Mouse (Mus musculus) liver, embryonic 16.5 days (tissue): Measurements from ENCODE around the gene Sympk. TPM values are rescaled to one million over a fixed set of nuclear protein-coding genes. Genes with fewer than 3 reads are reported as not detected.
"Not testable (repeated sequence)": the region's sequence is repeated elsewhere in the genome, so short reads cannot be mapped to it uniquely, and the experiment has no call there.

Source experiments
- ATAC-seq: fragments of 200-750 bp; cut with Nextera tagmentation; 2 replicates; pipeline ENCODE4 v1.8.0; 2017; ENCODE audit warnings: low read depth, mild to moderate bottlenecking, moderate number of reproducible peaks, moderate library complexity
- H3K27ac ChIP-seq: fragments of 300-500 bp; sonication (generic); 2 replicates; pipeline ENCODE4 v1.5.1; 2014; ENCODE audit warnings: mild to moderate bottlenecking, low read length
- H3K27me3 ChIP-seq: fragments of 300-500 bp; sonication (generic); 2 replicates; pipeline ENCODE4 v1.6.1; 2014; ENCODE audit warnings: low read depth, low read length, mixed read lengths; ENCODE audit not compliant: control insufficient read depth, insufficient read depth
- H3K36me3 ChIP-seq: fragments of 300-500 bp; sonication (generic); 2 replicates; pipeline ENCODE4 v1.6.1; 2014; ENCODE audit warnings: mild to moderate bottlenecking; ENCODE audit not compliant: control insufficient read depth, insufficient read depth
- H3K4me1 ChIP-seq: fragments of 300-500 bp; sonication (generic); 2 replicates; pipeline ENCODE4 v1.6.1; 2014; ENCODE audit warnings: low read depth, low read length, mixed read lengths; ENCODE audit not compliant: control insufficient read depth
- H3K4me2 ChIP-seq: fragments of 300-500 bp; sonication (generic); 2 replicates; pipeline ENCODE4 v1.6.1; 2014; ENCODE audit warnings: low read depth, low read length, mixed read lengths
- H3K4me3 ChIP-seq: fragments of 300-500 bp; sonication (generic); 2 replicates; pipeline ENCODE4 v1.5.1; 2014; ENCODE audit warnings: low read depth, mild to moderate bottlenecking, low read length
- H3K9ac ChIP-seq: fragments of 300-500 bp; sonication (generic); 2 replicates; pipeline ENCODE4 v1.6.1; 2014; ENCODE audit warnings: low read depth, low read length
- H3K9me3 ChIP-seq: fragments of 300-500 bp; sonication (generic); replicated peaks from 2 replicates; pipeline ENCODE4 v1.6.1; 2016; ENCODE audit warnings: low read length; ENCODE audit not compliant: control insufficient read depth
- WGBS: fragments of 180-500 bp; shearing (Covaris S2); extraction: QIAGEN DNeasy Blood & Tissue Kit; methylation state at CpG from one replicate; pipeline ENCODE4 v1.1.7; 2014; ENCODE audit not compliant: insufficient replicate concordance; 5-methylcytosine and 5-hydroxymethylcytosine counted together
- polyA plus RNA-seq: library from polyadenylated mRNA; unstranded; fragments of >200 nt; fragmentation: Nextera tagmentation; extraction: Ambion mirVana; gene quantifications from 2 replicates; pipeline ENCODE4 v1.2.1, GENCODE M21; 2015

The Sympk gene
- polyA plus RNA-seq, 1 experiment from 2014 or later: 13.8 TPM

DNA sequence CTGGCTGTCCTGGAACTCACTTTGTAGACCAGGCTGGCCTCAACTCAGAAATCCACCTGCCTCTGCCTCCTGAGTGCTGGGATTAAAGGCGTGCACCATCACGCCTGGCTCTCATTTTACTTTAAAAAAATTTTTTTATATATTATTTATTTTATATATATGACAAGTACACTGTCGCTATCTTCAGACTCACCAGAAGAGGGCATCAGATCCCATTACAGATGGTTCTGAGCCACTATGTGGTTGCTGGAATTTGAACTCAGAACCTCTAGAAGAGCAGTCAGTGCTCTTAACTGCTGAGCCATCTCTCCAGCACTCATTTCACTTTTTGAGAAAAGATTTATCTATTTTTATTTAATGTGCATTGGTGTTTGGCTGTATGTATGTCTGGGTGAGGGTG is 46.8 kb downstream of the Sympk start:
- ATAC-seq: not testable (repeated sequence)

DNA sequence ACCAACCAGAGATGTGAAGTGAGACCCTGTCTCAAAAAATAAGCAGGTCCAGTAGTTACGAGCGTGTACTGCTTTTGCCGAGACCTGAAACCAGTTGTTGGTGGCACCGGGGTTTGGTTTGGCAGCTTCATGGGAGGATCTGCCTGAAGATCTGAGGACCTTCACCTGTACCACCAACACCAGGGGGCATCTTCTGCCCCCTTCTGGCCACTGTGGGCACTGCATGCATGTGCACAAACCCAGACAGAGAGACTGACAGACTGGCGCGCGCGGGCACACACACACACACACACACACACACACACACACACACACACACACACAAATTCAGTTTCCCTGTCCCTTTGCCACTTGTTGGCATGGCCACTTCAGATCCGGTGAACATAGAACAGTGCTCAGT is 49.3 kb downstream of the Sympk start:
- peaks cover 20% of the 10 kb centered on the region for H3K4me1 ChIP-seq
- H3K4me3 ChIP-seq: no peak overlapping the region
- peaks cover 4% of the 10 kb centered on the region; the same call in 1 of the 2 replicates for H3K36me3 ChIP-seq
- no peaks in the 10 kb centered on the region for H3K9me3 ChIP-seq
- H3K9ac ChIP-seq: no peak overlapping the region
- no peak for ATAC-seq
- H3K27ac ChIP-seq: no peak overlapping the region
- 67% methylated on average over 9 of the region's 9 CpGs for WGBS
- peaks cover 10% of the 10 kb centered on the region for H3K27me3 ChIP-seq
- H3K4me2 ChIP-seq: no peak overlapping the region

More for the DNA sequence above, 46.8 kb downstream of the Sympk start:
- 30% methylated on average over 3 of the region's 3 CpGs for WGBS
- peaks cover 20% of the 10 kb centered on the region for H3K27me3 ChIP-seq
- H3K9ac ChIP-seq, H3K36me3 ChIP-seq, H3K4me3 ChIP-seq, H3K4me2 ChIP-seq, H3K4me1 ChIP-seq, H3K27ac ChIP-seq, H3K9me3 ChIP-seq: not testable (repeated sequence)

DNA sequence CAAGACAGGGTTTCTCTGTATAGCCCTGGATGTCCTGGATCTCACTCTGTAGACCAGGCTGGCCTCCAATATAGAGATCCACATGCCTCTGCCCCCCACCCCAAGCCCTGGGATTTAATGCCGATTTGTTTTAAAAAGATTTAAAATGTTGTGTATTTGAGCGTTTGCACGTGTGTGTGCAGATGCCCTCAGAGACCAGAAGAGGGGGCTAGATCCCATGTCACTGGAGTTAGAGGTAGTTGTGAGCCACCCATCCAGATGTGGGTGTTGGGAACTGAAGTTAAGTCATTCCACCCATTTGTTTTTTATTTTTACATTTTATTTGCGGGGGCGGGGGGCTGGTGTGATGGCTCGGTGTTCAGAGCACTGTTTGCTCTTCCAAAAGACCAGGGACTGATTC is 50.3 kb downstream of the Sympk start:
- H3K27me3 ChIP-seq: peaks cover 10% of the 10 kb centered on the region
- H3K4me2 ChIP-seq: no peak overlapping the region
- ATAC-seq: no peak
- peaks cover 20% of the 10 kb centered on the region for H3K4me1 ChIP-seq
- no peaks in the 10 kb centered on the region for H3K9me3 ChIP-seq
- H3K9ac ChIP-seq: no peak overlapping the region
- no peak overlapping the region for H3K4me3 ChIP-seq
- peaks cover 4% of the 10 kb centered on the region; the same call in 1 of the 2 replicates for H3K36me3 ChIP-seq
- H3K27ac ChIP-seq: no peak overlapping the region
- 86% methylated on average over 6 of the region's 6 CpGs for WGBS

DNA sequence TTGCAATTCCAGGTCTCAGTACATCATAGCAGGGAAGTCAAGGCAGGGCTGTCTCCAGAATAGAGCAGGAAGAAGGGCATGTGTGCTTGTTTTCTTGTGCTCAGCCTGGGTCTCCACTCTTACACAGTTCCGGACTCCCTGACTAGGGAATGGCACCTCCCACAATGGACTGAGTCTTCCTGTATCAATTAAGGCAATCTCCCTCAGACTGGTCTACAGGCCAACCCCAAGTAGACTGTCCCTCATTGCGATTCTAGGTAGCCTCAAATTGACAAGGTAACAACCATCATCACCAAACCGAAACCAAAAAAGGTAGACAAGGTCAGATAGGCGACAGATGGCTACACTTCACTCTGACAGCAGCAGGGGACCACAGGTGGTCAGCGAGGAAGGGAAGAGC is 51.1 kb downstream of the Sympk start:
- Histone ChIP-seq H3K4me2 (peak overlapping the region; percentile 87), H3K27me3 (peaks cover 12% of the 10 kb centered on the region), H3K4me1 (peaks cover 20% of the 10 kb centered on the region), H3K9me3 (no peaks in the 10 kb centered on the region), H3K27ac (0 out of 2 replicates have a peak overlapping the region, but pooled peaks have one; percentile 13), H3K9ac (peak overlapping the region; percentile 87), H3K36me3 (peaks cover 8% of the 10 kb centered on the region), H3K4me3 (peak overlapping the region; percentile 80)
- WGBS: 51% methylated on average over 5 of the region's 5 CpGs
- no peak for ATAC-seq

DNA sequence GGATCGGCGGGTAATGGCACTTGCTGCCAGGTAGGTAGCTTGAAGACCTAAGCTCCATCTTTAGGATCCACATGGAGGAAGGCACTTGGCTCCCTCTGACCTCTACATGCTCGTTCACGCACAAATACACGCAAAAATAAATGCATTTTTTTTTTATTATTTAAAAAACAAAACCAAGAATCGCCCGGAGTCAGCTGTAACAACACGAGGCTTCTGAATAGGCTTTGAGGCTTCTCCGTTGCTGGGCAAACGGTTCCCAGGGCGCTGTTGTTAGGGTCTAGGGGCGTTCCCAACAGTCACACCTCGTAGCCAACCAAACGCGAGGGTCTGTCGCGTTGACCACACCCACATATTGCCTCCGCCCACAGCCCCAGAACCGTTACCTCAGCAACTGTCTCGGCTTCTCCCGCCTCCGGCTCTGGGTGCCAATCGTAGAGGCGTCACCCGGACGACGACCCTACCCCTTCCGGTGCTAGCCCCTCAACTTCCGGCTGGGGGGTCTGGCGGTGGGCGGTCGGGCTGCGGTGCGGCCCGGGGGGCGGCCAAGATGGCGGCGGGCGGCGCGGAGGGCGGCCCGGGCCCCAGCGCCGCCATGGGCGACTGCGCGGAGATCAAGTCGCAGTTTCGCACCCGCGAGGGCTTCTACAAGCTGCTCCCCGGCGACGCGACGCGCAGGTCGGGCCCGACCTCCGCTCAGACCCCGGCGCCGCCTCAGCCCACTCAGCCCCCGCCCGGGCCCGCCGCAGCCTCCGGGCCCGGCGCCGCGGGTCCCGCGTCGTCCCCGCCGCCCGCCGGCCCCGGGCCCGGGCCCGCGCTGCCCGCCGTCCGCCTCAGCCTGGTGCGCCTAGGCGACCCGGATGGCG is 51.8 kb downstream of the Sympk start, which contains the start of gene Dmwd:
Dmwd (plus strand) TSS at position 505 of the 863 bp plus-strand sequence.
- Histone ChIP-seq H3K9me3 (no peaks in the 10 kb centered on the region), H3K4me3 (peak within 1 kb of the TSS; percentile 80), H3K4me1 (peaks cover 20% of the 10 kb centered on the region), H3K27me3 (peaks cover 12% of the 10 kb centered on the region), H3K27ac (peak within 1 kb of the TSS; percentile 58), H3K4me2 (peak within 1 kb of the TSS; percentile 87), H3K36me3 (peaks cover 15% of the 10 kb centered on the region), H3K9ac (peak within 1 kb of the TSS; percentile 87)
- peak; percentile 94 for ATAC-seq
- 1% methylated on average over 73 of the region's 91 CpGs for WGBS

DNA sequence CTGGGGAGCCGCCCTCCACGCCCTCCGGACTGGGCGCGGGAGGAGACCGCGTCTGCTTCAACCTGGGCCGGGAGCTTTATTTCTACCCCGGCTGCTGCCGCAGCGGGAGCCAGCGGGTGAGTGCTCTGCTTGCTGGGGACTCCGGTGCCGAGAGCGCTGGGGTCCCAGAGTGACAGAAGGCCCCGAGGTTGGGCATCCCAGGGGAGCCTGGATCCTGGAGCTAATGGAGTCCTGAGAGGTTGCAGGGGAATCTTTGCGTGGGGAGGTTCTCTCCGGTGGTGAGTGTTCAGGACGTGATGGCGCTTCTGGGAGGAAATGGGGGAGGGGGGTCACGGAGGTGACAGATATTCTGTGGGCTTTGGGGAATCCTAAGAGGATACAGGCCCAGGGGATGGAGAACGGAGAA is 52.4 kb downstream of the Sympk start:
- H3K36me3 ChIP-seq: peaks cover 20% of the 10 kb centered on the region
- peaks cover 12% of the 10 kb centered on the region for H3K27me3 ChIP-seq
- no peak for ATAC-seq
- H3K4me2 ChIP-seq: peak overlapping the region; percentile 87
- WGBS: under 1% methylated on average over 22 of the region's 22 CpGs
- peak overlapping the region; percentile 80 for H3K4me3 ChIP-seq
- peak overlapping the region; percentile 87 for H3K9ac ChIP-seq
- peak overlapping the region; percentile 58 for H3K27ac ChIP-seq
- peaks cover 20% of the 10 kb centered on the region for H3K4me1 ChIP-seq
- H3K9me3 ChIP-seq: no peaks in the 10 kb centered on the region

DNA sequence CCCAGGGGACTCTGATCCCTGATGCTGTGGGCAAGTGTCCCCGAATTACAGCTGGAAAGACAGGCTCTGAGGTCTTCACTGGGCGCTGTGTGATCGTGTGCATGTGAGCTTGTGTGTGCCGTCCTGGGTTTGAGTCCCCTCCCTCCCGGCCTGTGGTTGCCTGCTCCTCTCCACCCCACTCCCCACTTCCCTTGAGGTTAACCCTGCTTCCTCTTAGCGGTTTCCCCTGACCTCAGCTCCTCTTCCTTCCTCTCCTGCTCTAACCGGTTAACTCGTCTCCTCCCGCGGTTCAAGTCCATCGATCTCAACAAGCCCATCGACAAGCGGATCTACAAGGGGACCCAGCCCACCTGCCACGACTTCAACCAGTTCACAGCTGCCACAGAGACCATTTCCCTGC is 53.6 kb downstream of the Sympk start:
- peak overlapping the region; percentile 87; the same call in 1 of the 2 replicates for H3K4me2 ChIP-seq
- 24% methylated on average over 14 of the region's 14 CpGs for WGBS
- peaks cover 15% of the 10 kb centered on the region for H3K27me3 ChIP-seq
- peaks cover 20% of the 10 kb centered on the region for H3K4me1 ChIP-seq
- no peak overlapping the region for H3K4me3 ChIP-seq
- H3K9me3 ChIP-seq: no peaks in the 10 kb centered on the region
- ATAC-seq: no peak
- H3K36me3 ChIP-seq: peaks cover 20% of the 10 kb centered on the region
- no peak overlapping the region for H3K9ac ChIP-seq
- no peak overlapping the region; the same call in 1 of the 2 replicates for H3K27ac ChIP-seq

DNA sequence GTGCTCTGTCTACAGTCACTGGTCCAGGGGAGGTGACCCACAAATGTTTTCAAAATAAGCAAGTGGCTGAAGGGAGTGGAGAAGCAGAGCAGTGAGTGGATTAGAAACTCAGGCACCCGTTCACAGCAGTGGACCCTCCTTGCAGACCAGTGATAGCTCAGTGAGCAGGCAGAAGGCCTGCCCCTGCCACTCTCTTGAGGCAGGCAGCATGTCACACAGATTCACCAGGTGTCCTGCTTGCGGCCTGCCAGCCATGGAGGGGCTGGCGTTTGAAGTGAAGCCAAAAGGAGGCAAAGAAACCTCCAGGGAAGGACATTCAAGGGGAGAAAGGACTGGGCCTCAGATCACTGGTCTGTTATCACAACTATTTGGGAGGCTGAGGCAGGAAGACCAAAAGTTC is 54.6 kb downstream of the Sympk start:
- no peak overlapping the region for H3K4me2 ChIP-seq
- H3K4me3 ChIP-seq: no peak overlapping the region
- peaks cover 20% of the 10 kb centered on the region for H3K36me3 ChIP-seq
- peaks cover 8% of the 10 kb centered on the region; the same call in 1 of the 2 replicates for H3K27me3 ChIP-seq
- H3K4me1 ChIP-seq: peaks cover 27% of the 10 kb centered on the region
- 67% methylated on average over 3 of the region's 3 CpGs for WGBS
- H3K27ac ChIP-seq: no peak overlapping the region
- no peak for ATAC-seq
- no peak overlapping the region for H3K9ac ChIP-seq
- no peaks in the 10 kb centered on the region for H3K9me3 ChIP-seq

DNA sequence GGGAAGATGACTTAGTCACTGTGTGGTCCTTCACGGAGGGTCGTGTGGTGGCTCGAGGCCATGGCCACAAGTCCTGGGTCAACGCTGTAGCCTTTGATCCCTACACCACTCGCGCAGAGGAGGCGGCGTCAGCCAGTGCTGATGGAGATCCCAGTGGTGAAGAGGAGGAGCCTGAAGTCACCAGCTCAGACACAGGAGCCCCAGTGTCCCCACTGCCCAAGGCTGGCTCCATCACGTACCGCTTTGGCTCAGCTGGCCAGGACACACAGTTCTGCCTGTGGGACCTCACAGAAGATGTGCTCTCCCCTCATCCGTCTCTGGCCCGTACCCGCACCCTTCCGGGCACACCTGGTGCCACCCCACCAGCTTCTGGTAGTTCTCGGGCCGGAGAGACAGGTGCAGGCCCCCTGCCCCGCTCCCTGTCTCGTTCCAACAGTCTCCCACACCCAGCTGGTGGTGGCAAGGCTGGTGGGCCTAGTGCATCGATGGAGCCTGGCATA is 56.3 kb downstream of the Sympk start:
- Histone ChIP-seq H3K36me3 (peaks cover 20% of the 10 kb centered on the region), H3K4me2 (no peak overlapping the region), H3K27ac (no peak overlapping the region), H3K27me3 (peaks cover 8% of the 10 kb centered on the region), H3K9ac (no peak overlapping the region), H3K9me3 (no peaks in the 10 kb centered on the region), H3K4me3 (no peak overlapping the region), H3K4me1 (peaks cover 29% of the 10 kb centered on the region)
- WGBS: 83% methylated on average over 19 of the region's 19 CpGs
- ATAC-seq: no peak
